Mouse (Mus musculus) megakaryocyte progenitor cell, adult 5-6 weeks (primary cell): ENCODE data around the gene Ccdc146. TPM values are rescaled to one million over a fixed set of nuclear protein-coding genes. Genes with fewer than 3 reads are reported as not detected.
"Not testable (repeated sequence)": the region's sequence is repeated elsewhere in the genome, so short reads cannot be mapped to it uniquely, and the experiment has no call there.

Experiments used
- ATAC-seq: replicated peaks from 2 replicates; pipeline ENCODE4 v1.8.0; 2016; ENCODE audit warnings: mild to moderate bottlenecking, moderate TSS enrichment, inconsistent platforms; ENCODE audit not compliant: poor library complexity
- total RNA-seq, 2 experiments: library from RNA; stranded (forward) in 1 of 2; stranded (reverse) in 1 of 2; fragments of 157-497, 149-512 nt in 1 of 2; fragments of 200-1000 nt in 1 of 2; gene quantifications; 2 replicates each; pipeline versions ENCODE4 v1.2.3 to v1.2.4; 2015 to 2017

Gene Ccdc146
- total RNA-seq, 2 experiments from 2014 or later = 0.83 TPM; not detected in 1

DNA sequence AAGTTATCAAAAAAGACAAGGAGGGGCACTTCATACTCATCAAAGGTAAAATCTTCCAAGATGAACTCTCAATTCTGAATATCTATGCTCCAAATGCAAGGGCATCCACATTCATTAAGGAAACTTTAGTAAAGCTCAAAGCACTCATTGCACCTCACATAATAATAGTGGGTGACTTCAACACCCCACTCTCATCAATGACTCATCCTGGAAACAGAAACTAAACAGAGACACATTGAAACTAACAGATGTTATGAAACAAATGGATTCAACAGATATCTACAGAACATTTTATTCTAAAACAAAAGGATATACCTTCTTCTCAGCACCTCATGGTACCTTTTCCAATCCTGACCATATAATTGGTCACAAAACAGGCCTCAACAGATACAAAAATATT, 82.2 kb downstream of the Ccdc146 start:
- ATAC-seq = not testable (repeated sequence)

DNA sequence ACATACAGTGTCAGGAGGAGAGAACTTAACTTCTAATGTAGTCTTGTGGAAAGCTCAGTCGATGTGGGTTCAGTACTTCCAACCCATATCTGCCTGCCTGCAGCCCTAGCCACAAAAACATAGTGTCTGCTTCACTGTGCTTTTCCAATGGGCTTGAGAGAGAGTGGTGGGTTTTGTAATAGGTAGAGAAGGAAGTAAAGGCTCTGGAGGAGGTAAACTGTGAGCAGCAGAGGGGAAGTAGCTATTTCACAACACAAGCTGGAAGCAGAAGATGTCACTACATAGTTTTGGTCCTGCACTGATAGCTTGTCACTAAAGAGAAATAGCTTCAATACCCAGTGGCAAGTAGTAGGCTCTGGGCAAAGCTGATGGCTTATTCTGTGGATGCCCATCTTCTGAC, 92.4 kb downstream of the Ccdc146 start:
- peak; percentile 96 for ATAC-seq

DNA sequence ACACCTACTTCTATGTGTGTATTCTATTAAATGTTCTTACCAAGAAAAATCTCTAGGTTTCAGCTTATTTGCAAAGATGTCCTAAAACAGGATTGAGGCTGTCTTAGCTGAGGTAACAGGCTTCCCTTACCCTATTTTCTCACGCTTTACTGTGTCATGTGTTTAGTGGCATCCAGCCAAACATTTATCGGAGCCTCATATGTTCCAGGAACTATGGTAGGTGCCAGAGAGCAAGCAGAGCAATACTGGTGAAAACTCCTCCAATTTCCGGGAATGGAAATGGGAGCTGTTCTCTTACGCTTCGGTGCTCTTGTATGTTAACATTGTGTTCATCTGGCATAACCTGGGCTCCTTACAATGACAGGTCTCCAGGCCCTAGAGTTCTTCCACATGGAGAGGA, 92.8 kb downstream of the Ccdc146 start:
- peak; percentile 40 for ATAC-seq

DNA sequence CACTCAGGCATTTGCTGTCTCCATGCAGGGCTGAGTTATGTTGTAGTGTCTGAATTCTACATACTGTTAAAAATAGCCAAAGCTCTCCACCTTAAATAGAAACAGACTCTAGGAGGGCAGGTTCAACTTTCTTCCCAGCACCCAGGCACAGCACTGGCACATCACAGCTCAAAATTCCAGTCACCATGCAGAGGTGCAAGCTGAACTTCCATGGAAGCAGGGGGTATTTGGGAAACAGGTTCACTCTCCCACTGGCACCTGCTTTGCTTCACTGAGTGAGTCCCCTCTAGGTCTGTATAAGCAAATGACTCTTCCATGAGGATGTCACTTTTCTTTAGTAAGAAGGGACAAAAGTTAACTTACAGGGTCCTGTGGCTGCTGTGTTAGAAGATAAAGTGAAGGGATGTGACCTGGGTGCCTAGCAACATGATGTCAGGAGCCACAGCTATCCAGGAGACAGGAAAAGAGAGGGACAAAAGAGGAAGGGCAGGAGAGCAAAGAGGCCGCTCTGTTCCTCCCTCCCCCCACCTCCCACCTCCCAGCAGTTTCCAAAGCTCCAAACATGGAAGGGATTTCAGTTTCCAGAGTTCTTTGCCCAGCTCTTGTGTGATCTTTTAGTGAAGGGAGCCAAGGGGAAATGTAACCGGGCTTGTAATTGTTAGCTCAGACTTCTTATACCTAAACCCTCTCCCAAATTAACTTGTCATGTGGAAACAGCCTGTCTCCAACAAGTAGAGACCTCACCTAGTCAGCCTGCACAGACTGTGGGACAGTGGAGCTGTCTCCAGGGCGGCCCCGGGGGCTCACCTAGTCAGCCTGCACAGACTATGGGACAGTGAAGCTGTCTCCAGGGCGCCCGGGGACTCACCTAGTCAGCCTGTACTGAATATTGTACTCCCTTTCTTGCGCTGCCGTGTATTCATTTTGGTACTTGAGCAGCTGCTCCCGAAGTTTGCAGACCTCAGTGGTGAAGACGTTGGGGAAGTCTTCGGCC, 94.5 kb downstream of the Ccdc146 start:
- ATAC-seq = no peak

DNA sequence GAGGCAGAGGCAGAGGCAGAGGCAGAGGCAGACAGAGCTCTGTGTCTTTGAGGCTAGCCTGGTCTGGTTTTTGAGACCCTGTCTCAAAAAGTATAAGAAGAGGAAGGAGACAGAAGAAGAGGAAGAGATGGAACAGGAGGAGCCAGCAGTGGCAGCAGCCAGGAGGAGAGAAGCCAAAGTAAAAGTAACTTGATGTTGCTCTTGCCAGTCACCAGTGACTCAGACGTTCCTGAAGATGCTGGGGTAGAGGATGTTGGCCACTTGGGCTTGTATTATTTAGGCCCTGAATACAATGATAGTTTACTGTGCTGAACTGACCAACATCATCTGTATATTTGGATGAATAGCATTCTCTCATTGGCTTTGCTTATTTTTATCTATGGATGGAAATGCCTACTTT, 95.9 kb downstream of the Ccdc146 start:
- ATAC-seq = no peak

- ATAC-seq = peak; percentile 96
Observed at GRCm38 (mm10) chr5:21326494-21326893, 98.0 kb downstream of the Ccdc146 start.

GRCm38 (mm10) chr5:21320138-21320537, 104.3 kb downstream of the Ccdc146 start:
- ATAC-seq = no peak

DNA sequence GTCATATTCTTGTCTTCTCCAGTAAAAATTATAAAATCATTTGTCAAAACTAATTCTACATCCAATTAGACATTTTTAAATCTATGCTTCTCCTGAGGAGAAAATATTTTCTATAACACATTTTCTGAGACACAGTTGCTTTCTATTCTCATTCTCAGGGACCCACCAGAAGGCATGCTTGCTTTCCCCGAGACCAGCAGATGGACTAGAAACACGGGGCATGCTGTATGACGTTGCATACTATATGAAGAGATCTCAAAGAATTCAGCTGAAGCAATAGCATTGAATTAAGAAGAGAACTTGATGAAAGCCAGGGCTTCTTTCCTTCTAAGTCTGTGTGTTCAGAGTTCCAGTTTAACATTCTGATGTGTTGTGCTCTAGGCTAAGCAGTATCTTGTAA, 109.8 kb downstream of the Ccdc146 start:
- ATAC-seq = no peak

DNA sequence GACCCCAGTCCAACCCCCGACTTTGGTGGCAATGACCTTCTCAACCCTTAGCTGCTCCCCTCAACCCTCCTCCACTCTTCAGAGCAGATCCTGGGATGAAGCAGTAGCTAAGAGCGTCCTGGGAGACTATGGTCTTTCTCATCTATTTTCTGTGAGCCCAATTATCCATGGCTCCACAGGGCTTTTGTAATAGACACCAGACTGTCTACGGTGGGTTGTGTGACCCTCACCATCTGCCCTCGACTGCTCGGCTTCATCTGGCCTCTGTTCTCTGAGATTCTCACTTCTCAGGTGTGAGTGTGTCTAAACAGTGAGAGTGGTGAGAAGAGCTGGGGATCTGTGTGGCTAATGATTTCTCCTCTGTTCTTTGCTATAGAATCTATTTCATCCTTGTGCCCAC, 117.3 kb downstream of the Ccdc146 start:
- no peak for ATAC-seq

DNA sequence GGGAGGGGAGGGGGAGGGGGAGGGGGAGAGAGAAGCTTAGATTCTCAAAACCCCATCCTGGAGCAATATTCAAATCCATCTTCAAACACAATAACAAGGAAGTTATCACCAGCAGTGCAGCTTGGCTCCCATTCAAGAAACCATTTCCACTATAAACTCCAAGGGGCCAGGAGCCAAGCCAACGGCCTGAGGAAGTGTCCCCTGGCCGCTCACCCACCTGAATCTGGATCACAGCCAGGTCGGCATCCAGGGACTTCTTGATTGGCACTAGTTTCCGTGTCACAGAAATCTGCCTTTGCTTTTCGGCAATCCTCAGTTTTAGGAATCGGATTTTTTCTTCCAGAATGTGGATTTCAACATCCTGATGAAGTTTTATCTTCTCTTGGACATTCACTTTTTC, 123.5 kb downstream of the Ccdc146 start:
- ATAC-seq = no peak

- no peak for ATAC-seq
Observed at GRCm38 (mm10) chr5:21300058-21300457, 124.4 kb downstream of the Ccdc146 start.

- ATAC-seq = no peak
Observed at GRCm38 (mm10) chr5:21299076-21299755, 125.3 kb downstream of the Ccdc146 start.

DNA sequence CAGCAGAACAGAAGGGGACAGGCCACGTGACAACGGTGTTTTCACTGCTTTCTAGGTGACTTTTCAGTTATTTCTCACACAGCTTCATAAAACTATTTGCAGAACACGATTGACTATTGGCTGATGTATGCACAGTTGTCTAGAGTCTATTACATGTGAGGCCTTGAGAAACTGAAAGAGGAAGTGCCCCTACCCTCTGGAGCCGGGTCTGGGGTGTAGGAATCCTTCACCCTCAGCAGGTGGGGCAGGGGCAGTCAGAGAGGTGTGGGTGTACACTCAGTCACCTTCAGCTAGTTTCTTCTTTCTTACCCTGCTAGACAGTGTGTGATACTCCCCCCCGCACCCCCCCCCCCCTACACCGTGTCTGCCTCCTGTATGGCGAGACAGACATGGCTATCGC, 128.8 kb downstream of the Ccdc146 start:
- peak; percentile 82 for ATAC-seq

- no peak for ATAC-seq
Observed at GRCm38 (mm10) chr5:21290594-21290993, 133.9 kb downstream of the Ccdc146 start.

DNA sequence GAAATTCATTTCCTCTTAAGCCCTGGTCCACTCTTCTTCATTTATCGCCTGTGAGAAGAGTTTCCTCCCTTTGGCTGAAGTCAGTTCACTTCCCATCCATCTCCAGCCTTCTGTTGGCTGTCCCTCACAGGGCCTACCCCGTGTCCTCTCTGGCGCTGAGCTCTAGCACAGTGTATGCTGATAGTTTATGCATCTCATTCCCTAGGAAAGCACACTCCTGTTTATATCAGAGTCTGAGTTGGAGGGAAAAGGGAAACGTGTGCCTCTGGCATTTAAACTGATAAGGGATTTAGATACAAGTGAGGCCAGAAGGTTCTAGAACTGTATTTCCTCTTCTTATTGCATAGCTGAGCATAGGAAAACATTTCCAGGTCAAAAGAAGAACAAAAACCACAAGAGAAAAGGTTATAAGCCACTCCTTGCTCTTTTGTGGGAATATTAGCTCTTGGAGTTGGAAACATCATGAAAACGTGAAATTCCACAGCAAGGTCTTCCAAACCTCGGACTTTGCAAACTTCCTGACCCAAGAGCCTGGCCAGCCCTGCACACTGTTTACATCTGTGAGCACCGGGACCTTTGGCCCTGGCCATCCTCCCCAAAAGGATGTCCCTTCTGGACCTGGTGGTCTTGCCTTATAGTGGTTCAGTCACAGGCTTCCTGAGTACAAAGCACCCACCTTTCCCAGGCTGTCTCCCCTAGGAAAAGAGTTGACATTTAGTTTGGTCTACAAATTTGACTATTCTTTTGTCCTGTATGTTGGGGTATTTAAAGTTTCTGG, 135.6 kb downstream of the Ccdc146 start:
- no peak for ATAC-seq

GRCm38 (mm10) chr5:21283356-21284062, 141.0 kb downstream of the Ccdc146 start:
- ATAC-seq = no peak

- ATAC-seq = 0 out of 2 replicates have a peak, but pooled peaks have one; percentile 29
Observed at GRCm38 (mm10) chr5:21277685-21278084, 146.8 kb downstream of the Ccdc146 start.

GRCm38 (mm10) chr5:21271386-21272354, 152.8 kb downstream of the Ccdc146 start:
- ATAC-seq = peak; percentile 56; the same call in 1 of the 2 replicates

DNA sequence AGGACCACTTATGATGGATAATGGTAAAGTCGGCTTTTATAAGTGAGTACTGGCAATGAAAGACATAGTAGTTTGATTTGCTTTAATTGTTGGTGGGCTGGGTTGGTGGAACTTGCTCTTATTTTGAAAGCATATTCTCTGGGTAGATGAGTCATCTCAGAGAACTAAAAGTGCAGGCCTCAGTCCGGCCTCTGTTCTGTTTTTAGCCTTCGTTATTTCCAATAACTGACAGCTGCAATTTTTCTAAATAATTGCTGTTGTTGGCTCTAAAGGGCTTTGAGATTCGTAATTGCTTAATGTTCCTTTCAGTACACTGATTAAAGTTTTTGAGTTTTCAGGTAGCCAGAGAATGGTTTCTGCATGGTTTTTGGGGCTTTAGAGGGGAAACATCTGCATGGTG, 153.7 kb downstream of the Ccdc146 start:
- no peak for ATAC-seq
